Mouse (Mus musculus) 3T3-L1 (cell line): ENCODE data around the gene Cel.

Experiments used
- DNase-seq: peaks from one replicate; pipeline ENCODE4 v3.0.0-alpha.2; 2015; ENCODE audit warnings: low read depth, low spot score

Cel gene

GRCm38 (mm10) chr2:28585043-28585571 is 21.9 kb upstream of the Cel start:
- peak; percentile 90 for DNase-seq

GRCm38 (mm10) chr2:28583651-28584050 is 20.4 kb upstream of the Cel start, which contains the start of gene Gtf3c5:
TSS of gene Gtf3c5 (minus strand) at chr2:28583751.
- DNase-seq = no peak

GRCm38 (mm10) chr2:28582647-28583353 is 19.6 kb upstream of the Cel start:
- DNase-seq = peak; percentile 94

GRCm38 (mm10) chr2:28578003-28578402 is 14.8 kb upstream of the Cel start:
- peak; percentile 32 for DNase-seq

- DNase-seq = peak; percentile 74
Observed at GRCm38 (mm10) chr2:28576815-28577214, 13.6 kb upstream of the Cel start.

GRCm38 (mm10) chr2:28575341-28575740 is 12.1 kb upstream of the Cel start:
- no peak for DNase-seq

- DNase-seq = peak; percentile 33
Observed at GRCm38 (mm10) chr2:28569903-28570302, 6.7 kb upstream of the Cel start.

- no peak for DNase-seq
Observed at GRCm38 (mm10) chr2:28566545-28566944, 3.3 kb upstream of the Cel start.

- DNase-seq = no peak
Observed at GRCm38 (mm10) chr2:28564380-28564779, 1.2 kb upstream of the Cel start.

GRCm38 (mm10) chr2:28563830-28564229 is 627 bp upstream of the Cel start:
- DNase-seq = no peak

GRCm38 (mm10) chr2:28557452-28557851 is 5.8 kb downstream of the Cel start:
- DNase-seq = no peak

- DNase-seq = no peak
Observed at GRCm38 (mm10) chr2:28552301-28552700, 10.9 kb downstream of the Cel start.

GRCm38 (mm10) chr2:28549157-28549556 is 14.0 kb downstream of the Cel start:
- DNase-seq = no peak

- peak; percentile 85 for DNase-seq
Observed at GRCm38 (mm10) chr2:28547237-28548172, 15.7 kb downstream of the Cel start.

- no peak for DNase-seq
Observed at GRCm38 (mm10) chr2:28546560-28546959, 16.6 kb downstream of the Cel start.

- DNase-seq = no peak
Observed at GRCm38 (mm10) chr2:28545976-28546375, 17.2 kb downstream of the Cel start.

GRCm38 (mm10) chr2:28543894-28544293 is 19.3 kb downstream of the Cel start:
- no peak for DNase-seq

- DNase-seq = no peak
Observed at GRCm38 (mm10) chr2:28540587-28541227, 22.5 kb downstream of the Cel start.

- DNase-seq = no peak
Observed at GRCm38 (mm10) chr2:28539949-28540348, 23.3 kb downstream of the Cel start.

- DNase-seq = peak; percentile 78
Observed at GRCm38 (mm10) chr2:28539206-28539605, 24.0 kb downstream of the Cel start.

- DNase-seq = peak; percentile 68
Observed at GRCm38 (mm10) chr2:28538817-28539128, 24.4 kb downstream of the Cel start.
